Mouse (Mus musculus): ENCODE data around the gene Hoxd4.

Gene Hoxd4

DNA sequence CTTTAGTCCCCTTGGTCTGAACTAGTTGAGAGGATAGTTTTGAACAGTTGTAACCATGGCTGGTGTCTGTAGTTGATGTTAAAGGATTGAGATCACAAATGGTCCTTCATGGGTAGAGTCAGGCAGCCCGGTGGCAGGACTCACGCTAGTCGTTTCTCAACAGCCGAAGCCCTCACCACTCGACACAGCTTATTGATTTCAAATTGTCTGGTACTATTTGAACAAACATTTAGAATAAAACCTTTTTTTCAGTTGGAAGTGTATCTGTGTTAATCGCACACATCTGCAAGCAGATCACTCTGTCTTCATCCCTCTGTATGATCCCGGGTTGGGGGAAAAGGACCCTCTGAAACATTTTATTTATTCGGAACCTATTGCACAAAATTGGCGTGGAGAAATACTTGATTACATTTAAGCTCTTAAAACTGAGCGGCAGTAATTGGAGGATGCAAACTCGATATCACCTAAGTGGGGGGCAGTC lies 36.0 kb downstream of the Hoxd4 start:
- peak; percentile 54 for DNase-seq

DNA sequence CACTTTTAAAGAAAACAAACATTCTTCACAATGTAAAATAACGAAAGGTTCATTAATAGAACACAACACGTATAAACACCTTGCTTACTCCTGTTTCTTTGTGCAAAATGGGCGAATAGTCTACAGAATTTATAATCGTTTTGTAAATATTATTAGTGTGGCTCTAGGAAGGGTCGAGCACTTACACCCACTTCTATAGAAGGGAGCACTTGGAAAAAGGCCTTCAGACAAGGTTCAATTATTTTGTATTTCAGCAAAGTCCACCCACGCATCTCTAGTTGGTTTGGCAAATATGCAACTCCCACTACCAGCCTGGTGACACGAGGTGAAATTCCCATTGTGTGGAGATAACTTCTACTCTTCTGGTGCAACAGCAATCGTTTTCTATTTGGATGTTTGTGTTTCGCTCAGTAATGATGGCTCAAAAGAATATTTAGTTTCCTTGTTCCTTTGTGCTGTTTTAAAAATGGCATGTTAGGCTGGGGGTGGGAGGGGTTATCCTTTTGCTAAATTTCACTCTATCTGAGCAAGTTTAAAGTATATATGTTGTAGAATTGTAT lies 36.8 kb downstream of the Hoxd4 start:
- DNase-seq: peak; percentile 45

DNA sequence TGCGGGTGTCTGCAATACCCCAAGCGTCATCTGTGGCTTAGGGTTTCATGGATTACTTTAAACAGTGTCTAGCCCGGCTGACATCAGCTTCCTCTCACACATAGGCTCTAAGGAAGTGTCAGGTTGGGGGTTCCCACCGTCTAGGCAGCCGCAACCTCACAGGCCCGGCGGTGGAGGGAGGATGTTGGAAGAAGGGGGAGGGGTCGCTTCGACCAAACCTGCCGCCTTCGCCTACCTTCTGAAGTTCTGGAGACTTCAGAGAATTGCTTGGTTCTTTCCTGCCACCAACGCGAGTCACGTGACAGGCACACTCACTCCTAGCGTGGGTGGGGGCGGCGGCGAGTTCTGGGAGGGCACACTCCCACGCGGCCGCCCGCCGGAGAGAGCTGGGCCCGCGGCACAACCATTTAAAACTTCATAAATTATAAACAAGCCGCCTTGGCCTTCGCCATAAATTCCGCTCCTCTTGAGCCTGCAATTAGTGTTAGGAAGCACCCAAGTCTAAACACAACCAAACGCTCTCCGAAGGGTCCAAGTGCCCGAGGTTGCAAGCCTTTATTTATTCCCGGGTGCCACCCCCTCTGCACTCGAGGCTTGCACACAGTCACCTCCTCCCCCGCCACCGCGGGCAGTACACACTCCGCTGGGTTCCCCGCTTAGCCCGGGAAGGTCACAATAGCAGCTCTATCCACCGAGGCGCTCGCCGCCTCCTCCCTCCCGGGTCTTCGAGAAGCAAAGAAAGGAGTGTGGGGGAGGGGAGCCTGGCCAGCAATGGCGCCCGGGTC lies 37.8 kb downstream of the Hoxd4 start:
- DNase-seq: peak; percentile 91

DNA sequence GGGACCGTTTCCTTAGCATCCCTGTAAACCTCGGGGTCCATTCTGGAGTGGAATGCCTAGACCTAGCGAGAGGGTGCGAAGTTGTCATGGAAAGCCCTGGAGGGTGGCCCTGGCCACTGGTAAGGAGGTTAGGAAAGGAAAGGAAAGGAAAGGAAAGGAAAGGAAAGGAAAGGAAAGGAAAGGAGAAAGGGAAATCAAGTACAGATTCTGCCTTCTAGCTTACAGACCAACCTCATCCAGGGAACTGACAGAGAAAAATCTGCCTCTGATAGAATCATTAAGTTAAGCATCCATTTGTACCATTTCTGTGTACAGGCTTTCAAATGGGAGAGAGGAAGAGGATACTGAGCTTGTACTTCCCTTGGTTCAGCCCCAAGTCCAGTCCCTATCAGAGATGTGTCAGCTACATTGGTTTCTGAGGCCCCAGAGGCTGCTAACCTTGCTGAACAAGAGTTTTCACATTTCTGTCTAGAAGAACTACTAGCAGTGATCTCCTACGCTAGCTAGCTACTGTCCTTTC lies 39.1 kb downstream of the Hoxd4 start:
- DNase-seq: peak; percentile 5

DNA sequence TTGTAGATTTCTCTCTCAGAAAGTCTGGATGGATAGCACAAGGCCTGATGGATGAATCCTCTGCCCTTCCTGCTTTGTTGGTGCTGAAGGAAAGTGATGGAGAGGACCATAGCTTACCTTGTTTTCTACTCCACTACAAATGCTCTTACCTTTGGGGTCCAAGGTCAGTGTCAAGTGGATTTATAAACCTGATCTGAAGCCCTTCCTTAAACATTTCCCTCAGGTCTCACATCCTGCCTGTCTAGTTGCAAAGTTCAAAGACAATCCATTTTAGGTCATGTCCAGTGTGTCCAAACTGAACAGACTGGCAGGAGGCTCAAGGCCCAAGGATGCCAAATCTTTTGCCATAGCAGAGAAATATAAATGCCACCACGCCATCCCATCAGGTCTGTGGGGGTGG lies 40.1 kb downstream of the Hoxd4 start:
- peak; percentile 8 for DNase-seq

DNA sequence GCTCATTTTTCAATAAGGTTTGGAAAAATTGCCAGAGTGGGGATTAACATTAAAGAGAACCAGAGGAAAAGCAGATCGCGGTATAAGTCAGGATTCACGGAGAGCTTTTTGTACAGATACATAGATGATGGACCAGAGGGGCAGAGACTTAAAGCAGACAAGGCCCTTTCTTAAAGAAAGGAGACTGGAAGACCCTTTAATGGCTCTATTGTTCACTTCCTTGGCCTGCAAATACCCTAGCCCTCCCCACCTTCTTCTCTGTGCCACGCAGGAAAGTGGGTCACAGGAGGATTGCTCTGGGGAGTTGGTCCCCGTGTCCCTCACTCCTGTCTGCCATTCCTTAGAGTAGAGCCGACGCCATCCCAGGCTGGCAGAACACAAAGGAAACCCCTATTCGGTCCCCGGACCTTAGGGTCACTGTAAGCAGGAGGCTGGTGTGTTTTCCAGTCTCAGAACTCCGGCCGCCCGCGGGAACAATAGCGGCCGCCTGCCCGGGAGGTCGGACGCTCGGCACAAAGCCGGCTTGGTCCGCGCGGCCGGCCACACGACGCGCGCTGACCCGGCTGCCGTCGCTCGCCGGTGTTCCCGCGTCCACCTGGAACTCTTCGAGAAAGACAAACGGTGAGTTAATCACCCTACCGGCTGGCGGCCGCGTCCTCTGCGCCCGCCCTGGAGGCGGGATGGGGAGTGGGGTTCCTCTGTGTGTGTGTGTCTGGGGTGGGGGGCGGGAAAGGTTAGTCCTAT lies 40.9 kb downstream of the Hoxd4 start:
- DNase-seq: peak; percentile 80

DNA sequence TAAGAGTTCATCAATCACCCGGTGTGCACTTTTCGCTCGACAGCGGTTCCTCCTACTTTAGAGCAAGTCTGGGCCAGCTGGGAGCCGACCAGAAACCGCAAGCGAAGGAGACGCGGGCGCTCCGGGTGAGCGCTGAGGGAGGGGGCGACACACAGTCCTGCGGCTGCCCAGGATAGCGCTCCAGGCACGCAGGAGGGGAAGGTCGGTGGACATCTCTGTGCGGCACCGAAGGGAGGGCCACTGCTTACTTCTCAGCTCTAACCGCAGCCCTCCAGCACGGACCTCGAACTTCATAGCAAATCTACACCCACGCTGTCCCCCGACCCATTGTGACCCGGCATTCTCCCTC lies 41.4 kb downstream of the Hoxd4 start:
- DNase-seq: no peak

DNA sequence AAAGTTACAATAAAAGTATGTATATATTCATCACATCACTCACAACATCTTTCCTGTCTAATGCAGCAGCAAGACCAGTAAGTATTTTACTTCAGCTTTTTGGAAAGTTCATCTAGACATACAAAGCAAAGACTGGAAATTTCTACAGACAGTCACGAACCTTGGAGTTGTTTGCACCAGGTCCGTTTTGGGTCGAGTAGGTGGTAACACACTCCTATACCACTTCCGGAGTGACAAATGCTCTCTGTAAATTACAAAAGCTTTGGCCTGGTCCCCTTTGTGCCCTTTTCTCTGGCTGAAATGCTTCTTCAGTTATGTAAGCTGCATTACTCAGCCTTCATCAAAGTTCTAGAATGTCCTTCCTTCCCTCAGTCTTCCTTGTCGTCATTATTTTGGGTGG lies 42.0 kb downstream of the Hoxd4 start:
- no peak for DNase-seq

DNA sequence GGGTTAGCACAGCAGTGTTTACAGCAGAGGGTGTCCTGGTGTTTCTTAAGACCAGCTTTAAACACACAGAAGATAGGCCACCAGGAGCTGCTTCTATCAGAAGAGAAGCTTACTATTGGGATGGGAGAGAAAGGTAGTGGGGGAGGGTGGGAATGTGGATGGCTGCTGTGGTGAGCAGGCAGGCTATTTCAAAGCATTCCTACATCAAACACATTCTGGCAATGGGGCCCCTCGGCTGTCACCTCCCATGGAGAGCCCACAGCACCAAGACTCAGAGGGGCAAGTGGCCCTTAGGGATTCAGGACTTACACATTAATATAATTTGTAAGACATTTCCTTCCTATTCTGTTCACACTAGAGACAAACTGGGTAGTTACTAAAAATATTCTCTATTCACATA lies 48.4 kb downstream of the Hoxd4 start:
- peak; percentile 31 for DNase-seq

DNA sequence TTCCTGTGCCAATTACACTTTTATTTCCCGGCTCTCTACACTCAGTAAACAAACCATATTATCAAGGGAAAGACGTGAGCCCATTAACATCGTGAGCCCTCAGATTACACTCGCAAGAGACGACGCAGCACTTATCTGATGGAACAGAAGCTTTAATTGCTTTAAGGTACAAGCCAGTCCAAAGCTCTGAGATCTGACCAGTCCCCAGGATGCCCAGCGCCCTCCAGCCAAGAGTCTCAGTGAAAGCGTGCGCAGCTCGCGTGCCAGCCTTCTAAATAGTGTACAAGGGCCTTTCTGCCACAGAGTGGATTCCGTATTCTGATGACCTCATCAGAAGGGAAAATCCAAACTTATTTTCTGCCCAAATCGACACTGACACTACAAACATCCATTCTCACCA lies 50.2 kb downstream of the Hoxd4 start:
- DNase-seq: peak; percentile 34

DNA sequence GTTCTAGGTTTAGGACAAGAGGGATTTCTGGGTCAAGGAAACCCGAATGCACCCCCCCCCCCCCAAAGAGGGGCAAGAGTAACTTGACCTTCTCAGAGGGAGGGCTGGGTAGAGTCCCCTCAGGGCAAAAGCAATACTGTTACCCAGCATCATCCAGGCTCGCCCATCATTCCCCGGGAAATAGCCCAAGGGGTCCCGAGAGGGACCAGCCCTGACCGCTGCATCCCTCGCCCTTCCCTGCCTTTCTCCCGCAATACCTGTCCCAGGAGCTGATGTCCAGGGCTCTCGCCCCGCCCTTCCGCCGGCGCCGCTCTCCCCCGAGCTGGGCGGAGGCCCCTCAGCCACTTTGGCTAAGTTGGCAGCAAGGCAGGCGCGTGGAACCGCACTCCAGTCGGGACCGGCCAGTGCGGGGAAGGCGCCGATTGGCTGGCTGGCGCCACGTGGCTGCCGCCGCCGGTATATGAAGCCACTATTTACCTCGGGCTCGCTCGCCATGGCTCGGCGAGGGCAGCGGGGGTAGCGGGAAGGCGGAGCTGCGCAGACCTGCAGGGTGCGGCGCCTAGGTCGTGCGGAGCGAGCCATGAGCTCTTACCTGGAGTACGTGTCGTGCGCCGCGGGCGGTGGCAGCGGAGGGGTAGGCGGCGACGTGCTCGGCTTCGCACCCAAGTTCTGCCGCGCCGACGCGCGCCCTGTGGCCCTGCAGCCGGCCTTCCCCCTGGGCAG lies 51.0 kb downstream of the Hoxd4 start, which contains the start of gene Hoxd1:
Hoxd1 (plus strand) TSS at position 459 of the 723 bp plus-strand sequence.
- DNase-seq: peak; percentile 87

DNA sequence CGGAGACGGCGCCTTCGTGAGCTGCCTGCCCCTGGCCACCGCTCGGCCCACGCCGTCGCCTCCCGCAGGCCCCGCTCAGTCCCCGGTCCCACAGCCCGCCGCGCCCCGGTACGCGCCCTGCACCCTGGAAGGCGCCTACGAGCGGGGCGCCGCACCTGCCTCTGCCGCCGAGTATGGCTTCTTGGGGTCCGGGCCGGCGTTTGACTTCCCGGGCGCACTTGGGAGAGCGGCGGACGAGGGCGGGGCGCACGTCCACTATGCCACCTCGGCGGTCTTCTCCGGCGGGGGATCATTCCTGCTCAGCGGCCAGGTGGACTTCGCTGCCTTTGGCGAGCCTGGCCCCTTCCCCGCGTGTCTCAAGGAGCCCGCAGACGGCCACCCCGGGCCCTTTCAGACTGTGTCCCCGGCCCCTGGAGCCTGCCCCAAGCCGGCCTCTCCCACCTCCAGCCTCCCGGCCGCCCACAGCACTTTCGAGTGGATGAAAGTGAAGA lies 51.6 kb downstream of the Hoxd4 start:
- DNase-seq: peak; percentile 36

DNA sequence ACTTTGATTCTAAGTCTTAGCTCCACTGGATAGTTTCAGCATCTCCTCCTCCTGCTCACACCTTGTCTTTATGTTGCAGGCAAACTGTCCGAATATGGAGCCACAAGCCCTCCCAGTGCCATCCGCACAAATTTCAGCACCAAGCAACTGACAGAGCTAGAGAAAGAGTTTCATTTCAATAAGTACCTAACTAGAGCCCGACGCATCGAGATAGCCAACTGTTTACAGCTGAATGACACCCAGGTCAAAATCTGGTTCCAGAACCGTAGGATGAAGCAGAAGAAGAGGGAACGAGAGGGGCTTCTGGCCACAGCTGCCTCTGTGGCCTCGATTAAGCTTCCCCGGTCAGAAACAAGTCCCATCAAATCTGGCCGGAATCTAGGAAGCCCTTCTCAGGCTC lies 52.2 kb downstream of the Hoxd4 start:
- DNase-seq: no peak

DNA sequence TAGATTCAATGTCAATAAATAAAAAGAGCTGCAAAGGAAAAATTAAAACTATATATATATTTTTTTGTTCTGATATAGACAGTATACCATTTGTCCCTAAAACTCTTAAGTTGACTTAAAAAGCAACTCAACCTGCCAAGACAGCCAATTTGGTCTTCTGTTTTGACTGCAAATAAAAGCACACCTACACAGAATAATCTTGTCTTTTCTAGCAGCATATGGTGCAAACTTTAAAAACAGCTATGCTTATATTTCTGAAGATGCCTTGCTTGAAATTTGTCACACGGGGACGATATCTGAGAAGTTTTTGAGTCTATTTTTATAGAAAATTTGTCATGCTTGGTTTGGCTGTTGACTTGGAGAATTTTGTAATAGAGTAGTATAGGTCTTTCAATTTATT lies 62.6 kb downstream of the Hoxd4 start:
- no peak for DNase-seq

DNA sequence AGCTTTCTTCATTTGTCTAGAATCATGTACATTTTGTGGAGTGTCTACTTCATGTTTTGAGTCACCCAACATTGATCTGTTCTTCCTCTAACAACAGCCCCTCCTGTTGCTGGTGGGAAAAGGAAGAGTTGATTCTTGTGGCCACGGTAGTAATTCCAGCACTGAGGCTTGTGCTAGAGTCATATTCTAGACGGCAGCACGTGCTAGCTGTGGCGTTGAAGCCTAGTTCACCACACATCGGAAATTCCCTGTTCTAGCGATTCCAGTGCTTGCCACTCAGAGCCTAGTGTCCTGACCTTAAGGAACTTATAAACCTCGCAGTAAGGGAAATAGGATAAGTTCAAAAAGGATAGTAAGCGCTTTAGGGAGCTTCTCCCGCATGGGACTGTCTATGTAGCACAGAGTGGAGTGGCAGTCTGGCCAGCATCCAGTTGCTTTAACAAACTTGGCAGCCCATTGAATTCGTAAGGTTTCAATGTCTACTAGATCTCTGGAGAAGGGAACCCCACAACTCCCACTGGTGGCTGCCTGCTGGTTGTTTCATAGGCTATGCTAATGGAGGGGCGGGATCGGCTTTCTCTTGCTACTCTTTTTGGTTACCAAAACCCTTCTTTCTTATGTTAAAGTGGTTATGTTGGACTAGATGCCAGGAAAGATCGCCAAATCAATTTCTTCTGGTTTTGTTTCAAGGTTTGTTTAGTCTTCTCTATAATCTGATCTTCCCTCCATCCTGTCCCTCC lies 66.0 kb downstream of the Hoxd4 start:
- DNase-seq: no peak

All from embryo, embryonic 11 days (tissue).